Mouse (Mus musculus): ENCODE data around the gene Gng13.

DNA sequence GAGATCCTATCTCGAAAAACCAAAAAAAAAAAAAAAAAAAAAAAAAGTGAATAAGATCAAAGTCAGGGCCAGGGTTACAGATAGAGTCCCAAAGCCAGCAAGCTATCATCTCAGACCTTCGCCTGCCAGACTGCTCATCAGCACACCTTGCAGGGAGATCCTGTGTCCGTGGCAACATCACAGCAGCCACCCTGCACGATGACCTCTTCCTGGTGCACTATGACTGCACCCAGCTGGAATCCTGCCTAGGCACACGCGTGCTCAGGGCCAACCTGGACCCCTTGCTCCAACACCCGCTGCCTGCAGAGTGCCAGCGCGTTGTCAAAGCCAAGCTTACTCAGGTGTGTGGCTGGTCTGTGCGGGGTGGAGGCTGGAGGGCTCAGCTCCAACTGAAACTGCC, 27.3 kb downstream of the Gng13 start:
- no peak for TF ChIP-seq CTCF (IDR thresholded peaks at IDR 0.05; ENCODE audit: insufficient read depth, low read length)
- no peak for TF ChIP-seq POLR2A (IDR thresholded peaks at IDR 0.05; ENCODE audit: borderline replicate concordance, extremely low read depth, low read depth, low read length)

All from lung, adult 2 months (tissue).